Mouse (Mus musculus) neural tube, embryonic 10.5 days (tissue): ENCODE results near the gene Ccdc142.

Experiments
- DNase-seq: peaks from one replicate; pipeline ENCODE4 v3.0.0-alpha.2; 2017; ENCODE audit warnings: low spot score; ENCODE audit errors: extremely low spot score

Gene Ccdc142

DNA sequence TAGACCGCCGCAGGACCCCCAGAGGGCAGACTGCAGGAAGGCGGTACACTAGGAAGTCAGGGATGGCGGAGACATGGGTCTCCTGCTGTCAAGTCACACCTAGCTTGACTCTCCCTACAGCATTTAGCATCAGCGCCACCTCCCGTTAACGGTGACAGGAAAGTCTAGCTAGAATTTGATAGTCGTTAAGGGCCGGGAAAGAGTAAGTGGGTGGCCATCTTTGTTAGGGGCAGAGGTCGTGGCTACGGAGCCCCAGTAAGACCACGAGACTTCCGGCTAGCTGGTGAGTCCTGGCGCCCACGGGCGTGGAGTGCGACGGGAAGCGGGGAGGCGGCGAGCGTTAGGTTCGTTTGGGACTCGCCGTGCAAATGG, at the start of gene Ccdc142, which contains the start of gene Gm42688:
Gene Ccdc142, plus strand, starts transcription at position 286 of the 372 bp plus-strand sequence.
Gene Gm42688, plus strand, starts transcription at position 302 of the 372 bp plus-strand sequence.
- no peak for DNase-seq

DNA sequence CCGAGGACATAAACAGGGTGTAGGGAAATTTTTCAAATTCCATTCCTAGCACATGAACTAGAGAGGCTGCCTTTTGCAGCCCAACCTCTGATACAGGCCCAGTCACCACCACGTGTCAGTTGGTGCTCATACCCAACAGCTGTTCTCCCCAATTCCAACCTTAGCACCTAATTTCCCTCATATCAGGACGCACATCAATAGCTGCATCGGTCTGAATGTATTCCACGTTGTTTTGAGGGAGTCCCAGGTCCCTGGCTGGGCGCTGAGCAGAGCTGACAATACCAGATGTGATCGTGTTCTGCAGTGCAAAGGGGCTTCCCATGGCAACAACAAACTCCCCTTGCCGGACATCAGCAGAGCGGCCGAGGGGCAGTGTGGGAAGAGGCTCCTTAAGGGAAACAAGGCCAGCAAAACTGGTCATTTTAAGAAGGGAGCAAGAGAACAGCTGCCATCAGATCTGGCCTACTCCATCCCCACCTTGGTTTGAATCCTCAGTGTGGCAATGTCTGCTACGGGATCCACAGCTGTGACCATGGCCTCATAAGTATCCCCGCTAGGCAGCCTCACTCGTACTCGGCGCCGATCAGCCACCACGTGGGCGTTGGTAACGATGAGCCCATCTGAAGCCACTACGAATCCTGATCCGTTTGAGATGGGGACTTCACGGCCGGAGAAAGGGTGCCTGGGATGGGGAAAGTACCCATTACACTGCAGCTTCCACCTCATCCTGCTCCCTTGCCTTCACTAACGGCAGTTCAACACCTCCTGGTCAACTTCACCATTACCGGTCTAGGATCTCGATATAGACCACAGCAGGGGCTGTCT, 48.1 kb upstream of the Ccdc142 start:
- peak; percentile 66 for DNase-seq

DNA sequence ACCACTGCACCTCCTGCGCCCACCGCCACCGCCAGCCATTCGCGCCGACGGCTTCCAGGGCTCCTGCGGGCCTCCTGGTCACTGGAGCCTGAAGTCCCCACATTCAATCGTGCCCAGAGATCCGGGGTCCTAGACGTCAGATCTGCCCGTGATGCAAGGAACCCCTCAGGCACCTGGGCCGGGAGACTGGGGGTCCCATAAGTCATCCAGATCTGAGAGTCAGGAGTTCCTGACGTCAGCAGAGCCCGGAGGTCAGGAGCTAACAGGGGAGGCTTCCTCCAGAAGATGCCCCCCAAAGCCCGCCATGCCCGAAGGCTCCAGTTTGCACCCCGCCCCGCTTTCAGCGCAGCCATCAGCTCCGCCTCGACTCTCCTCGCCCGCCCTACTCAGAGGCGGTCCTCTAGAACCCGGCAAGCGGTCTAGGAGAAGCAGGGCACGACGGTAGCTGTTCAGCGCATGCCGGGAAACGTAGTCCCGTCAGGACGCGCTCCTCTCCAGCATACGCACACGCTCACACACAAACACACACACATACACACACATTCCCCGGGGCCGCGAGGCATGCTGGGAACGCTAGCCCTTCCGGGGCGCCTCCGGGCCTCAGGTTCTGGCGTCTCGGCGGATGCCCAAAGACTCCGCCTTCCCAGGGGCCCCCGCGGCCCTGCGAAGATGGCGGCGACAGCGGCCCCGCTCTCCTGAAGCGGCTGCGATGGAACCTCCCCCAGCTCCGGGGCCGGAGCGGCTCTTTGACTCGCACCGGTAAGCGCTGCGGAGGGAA, 47.1 kb upstream of the Ccdc142 start, which contains the start of gene Aup1:
Gene Aup1, plus strand, starts transcription at position 448 of the 778 bp plus-strand sequence.
- DNase-seq: peak; percentile 98

DNA sequence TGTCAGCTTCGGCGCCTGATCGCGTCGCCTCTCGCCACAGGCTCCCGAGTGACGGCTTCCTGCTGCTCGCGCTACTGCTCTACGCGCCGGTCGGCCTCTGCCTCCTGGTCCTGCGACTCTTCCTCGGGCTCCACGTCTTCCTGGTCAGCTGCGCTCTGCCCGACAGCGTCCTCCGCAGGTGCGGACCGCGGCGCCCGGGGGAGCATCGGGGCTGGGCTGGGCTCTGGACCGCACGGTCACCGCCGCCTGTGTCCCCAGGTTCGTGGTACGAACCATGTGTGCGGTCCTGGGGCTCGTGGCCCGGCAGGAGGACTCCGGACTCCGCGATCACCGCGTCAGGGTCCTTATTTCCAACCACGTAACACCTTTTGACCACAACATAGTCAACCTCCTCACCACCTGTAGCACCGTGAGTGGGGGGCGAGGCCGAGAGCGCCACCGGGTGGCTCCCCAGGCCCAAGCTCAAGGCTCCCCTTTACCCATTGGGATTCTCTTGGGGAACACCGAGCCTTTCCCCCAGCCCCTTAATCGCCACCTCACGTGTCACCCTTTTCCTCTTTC, 46.5 kb upstream of the Ccdc142 start, which contains the start of gene Htra2:
Gene Htra2, minus strand, starts transcription at position 403 of the 561 bp plus-strand sequence.
- no peak for DNase-seq

DNA sequence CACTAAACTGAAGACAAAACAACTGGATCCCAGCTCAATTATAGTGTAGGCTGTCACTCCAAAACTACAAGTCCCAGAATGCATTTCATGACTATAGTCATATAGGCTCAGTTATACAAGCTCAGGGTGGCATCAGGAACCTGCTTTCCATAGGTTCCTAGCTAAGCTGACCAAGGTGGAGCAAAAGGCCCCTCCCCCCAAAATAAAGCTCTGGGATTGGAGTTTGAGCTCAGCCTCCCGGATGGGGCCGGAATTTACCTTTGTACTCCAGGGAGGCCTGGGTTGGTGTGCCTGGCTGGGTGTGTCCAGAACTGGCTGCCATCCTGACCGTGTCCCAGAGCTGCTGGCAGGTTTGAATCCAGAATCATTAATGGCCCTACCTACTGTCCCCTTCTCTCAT, 43.6 kb upstream of the Ccdc142 start, which contains the start of gene Dqx1:
Gene Dqx1, plus strand, starts transcription at position 55 of the 400 bp plus-strand sequence.
- no peak for DNase-seq

DNA sequence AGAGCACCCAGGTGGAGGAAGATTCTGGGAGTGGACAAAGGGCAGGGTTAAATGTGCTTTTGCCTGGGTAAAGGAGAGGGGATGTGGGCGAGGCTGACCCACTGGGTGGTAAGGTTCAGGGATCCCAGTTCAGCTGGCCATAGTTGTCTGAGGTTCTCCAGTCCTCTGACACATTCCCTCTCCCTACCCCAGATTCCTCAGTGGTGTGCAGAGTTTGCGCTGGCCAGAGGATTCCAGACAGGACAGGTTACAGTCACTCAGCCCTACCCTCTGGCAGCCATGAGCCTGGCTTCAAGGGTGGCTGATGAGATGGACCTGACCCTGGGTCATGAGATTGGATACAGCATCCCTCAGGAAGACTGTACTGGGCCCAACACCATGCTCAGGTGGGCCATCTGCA, 42.7 kb upstream of the Ccdc142 start:
- DNase-seq: no peak

DNA sequence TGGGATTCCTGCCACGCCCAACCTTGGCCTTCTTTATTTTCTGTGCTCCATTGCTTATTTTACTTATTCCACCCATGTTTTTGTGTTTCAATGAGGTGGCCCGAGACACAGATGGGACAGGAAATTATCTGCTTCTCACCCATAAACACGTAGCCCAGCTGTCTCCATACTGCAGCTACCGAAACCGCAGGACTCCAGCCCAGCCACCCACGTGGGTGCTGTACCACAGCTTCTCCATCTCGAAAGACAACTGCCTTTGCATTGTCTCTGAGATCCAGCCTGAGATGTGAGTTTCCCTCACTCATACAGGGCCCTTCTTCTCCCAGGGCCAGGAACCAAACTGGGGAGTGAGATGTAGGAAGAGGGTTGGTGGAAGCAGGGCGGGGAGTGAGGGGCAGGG, 35.4 kb upstream of the Ccdc142 start:
- no peak for DNase-seq

DNA sequence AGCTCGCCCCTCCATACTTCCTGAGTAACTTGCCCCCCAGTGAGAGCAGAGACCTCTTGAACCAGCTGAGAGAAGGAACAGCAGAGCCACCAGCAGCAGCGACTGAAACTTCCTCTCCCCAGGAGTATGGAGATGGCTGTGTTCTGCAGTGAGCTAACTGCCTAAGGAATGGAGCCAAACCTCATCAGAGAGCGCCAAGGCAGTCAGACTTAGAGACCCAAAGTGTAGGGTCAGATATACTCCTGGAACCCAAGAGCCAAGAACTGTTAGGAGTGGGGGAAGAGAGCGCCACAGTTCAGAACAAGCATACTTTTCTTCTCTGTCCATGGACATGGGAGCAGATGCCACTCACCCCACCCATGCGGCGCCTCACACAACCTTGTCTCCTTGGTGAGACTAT, 35.0 kb upstream of the Ccdc142 start:
- DNase-seq: no peak

DNA sequence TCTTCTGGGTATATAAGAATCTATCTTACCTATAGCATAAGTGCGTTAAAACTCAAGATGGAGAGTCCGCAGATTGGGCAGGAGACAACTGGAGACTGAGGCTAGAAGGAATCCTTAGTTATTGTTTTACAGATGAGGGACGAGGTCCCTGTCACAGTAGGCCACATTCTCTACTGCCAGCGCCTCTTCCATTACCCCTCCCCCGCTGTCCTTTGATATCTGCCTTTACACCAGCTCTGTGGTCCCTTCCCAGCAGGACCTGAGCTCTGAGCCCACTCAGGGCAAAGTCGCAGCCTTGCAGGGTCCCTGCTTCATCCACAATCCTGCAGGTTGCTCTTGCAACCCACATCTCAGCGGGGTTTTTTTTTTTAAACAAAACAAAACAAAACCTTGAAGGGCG, 33.2 kb upstream of the Ccdc142 start:
- no peak for DNase-seq

DNA sequence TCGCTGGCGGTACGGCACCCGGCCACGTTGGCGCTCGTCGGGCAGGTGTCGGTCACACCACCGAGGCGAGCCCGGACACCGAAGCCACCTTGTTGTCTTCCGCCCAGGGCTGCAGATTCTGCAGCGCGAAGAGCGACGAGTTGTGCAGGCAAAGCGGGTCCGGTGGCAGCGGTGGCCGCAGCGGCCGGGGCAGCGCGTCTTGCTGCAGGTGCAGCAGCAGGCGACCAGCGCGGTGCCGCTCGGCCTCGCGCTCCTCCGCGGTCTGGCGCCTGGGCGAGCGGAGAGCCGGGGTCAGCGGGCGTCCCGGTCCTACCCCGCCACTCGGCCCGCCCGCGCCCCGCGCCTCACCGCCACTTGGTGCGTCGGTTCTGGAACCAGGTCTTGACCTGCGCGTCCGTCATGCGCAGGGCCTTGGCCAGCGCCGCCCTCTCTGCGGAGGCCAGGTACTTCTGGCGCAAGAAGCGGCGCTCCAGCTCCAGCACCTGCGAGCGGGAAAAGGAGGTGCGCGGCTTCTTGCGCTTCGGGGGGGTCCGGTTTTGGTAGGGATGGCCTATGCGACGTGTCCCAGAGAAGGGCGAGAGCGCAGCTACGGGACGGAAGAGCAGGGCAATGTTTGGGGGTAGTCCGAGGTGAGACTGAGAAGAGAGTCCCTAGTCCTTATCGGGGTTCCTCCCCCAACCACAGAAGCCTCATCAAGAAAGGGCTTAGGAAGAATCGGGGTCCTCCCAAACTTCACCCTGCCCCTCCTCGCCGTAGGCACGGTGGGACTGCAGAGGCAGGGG, 32.5 kb upstream of the Ccdc142 start:
- peak; percentile 70 for DNase-seq

DNA sequence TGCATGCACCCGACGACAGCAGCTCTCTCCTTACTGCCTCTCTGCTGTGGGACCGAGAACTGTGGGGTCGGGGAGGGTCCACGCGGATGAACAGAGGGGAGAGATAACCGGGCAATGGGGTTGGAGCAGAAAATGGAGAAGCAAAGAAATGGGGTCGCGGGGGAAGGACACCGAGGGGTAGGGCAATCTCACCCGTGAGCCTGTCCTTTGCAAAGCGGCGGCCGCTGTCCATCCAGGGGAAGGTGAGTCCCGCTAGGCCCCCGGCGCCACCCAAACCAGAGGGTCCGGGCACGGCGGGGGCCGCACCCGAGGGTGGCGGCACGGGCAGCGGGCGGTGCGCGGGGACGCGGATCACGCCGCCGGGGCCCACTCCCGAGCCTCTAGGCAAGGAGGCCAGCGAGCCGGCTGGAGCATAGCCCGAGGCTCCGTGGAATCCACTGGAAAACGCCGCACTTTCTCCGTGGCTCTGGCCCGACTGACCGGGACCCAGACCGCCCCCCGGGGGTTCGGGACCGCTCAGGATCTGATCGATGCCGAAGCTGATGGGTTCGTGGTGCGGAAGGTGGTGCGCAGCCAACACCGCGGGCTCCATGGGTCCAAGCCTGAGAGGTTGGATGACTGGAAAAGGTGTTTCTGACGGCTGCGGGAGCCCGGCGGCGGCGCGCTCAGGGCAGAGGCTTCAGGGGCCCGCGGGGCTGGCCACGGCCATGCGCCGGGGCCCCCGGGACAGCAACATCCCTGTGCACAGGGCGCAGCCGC, 31.7 kb upstream of the Ccdc142 start:
- DNase-seq: peak; percentile 66

DNA sequence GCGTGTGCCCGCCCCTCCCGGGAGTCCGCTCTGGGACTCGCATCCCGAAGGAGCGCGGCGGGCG, 31.3 kb upstream of the Ccdc142 start, which contains the start of gene Tlx2:
Gene Tlx2, minus strand, starts transcription at position 47 of the 64 bp plus-strand sequence.
- no peak for DNase-seq

DNA sequence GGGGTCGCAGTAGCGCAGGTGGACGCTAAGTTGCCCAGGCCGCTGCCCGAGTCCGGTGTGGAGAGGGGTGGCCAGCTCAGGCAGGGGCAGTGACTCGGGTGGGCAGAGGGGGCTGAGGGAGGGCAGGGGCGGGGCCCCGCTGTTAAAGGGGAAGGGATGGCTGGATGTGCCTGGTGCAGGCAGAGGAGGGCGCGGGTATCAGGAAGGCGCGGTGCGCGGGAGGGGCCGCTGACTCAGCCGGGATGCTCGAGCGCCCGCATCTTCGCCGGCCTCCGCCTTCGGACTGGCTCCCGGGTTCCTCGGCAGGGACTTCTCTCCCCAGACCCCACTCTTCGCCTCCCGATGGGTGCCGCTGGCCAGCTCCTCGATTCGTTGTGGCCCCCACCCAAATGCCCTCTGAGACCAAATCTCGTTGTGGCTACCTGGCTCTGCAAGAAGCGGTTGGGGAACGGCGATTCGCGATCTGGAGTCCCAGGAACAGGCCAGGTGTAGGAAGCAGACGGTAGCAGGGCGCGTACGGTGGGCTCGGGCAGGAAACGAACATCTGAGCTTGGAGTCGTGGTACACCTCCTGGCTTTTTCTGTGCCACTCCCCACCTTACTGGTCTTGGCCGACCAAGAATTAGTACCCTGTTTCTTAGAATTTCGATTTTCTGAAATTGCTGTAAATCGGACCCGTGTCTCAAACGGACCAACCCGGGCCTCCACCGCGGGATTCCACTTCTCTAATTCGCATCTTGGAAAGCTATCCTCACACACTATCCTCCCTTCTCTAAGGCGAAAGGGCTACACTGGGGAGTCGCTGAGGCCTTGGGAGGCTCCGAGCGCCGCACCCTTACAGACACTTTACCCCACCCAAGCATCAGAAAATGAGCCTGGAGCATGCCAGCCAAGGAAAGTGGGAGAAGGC, 30.8 kb upstream of the Ccdc142 start:
- peak; percentile 82 for DNase-seq

DNA sequence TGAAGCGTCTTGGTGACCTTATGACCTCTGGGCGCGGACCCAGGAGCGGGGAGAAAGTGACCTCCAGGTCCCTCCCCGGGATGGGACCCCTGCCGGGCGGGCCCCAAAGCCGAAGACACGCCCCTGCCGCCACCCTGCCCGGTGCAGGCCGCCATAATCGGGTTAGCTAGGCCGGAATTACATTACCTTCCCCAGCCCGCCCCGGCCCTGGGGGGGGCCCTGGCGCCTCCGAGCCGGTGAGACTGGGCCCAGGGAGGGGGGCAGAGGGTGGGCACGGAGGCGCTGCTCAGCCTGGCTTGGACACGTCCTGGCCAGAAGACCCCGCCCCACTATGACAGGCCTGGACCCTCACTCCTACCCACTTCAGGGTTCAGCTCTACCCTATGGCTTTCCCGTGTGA, 30.2 kb upstream of the Ccdc142 start:
- DNase-seq: no peak

DNA sequence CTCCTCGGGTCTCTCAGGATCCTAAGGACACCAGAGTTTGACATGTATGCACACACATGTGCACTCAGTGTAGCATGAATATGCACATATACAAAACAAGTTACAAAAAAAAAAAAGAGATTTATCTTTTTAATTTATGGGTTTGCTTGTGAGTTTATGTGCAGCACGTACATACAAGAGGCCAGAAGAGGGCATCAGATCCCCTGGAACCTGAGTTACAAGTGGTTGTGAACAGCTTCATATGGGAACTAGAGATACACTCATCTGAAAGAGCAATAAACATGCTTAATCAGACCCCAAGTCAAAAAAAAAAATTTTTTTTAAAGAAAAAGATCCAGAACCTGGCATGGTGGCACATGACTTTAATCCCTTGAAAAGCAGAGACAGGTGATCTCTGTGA, 26.4 kb upstream of the Ccdc142 start:
- no peak for DNase-seq

DNA sequence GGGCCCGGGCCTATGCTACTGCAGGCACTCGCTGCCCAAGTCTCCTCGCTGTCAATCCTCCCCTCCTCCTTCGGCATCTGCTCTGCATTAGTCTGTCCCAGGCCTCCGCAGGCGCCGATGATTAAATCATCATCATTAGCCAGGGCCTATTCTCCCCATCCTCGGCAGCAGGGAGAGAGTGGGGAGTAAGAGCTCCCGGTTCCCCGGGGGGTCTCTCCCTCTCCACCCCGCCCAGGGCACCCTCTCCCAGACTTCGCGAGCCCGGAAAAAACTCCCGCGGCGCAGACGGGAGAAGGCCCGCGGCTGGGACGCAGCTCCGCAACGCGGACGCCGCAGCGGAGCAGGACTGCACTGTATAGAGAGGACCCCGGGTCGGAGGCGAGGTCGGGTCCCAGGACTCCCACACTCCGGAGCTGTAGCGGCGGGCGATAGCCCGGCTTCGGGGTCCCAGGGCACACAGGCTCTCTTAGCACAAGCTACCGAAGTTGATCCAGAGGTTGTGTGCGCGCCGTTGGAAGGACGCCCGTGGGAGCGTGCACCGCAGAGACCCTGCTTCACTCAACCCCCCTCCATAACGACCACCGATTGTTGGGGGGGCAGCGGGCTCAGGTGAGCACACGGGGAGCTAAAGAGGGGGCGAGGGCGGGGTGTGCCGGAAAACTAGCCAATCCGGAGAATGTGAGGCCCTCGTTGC, 23.6 kb upstream of the Ccdc142 start, which contains the start of gene Pcgf1:
Gene Pcgf1, plus strand, starts transcription at position 240 of the 694 bp plus-strand sequence.
- DNase-seq: no peak

DNA sequence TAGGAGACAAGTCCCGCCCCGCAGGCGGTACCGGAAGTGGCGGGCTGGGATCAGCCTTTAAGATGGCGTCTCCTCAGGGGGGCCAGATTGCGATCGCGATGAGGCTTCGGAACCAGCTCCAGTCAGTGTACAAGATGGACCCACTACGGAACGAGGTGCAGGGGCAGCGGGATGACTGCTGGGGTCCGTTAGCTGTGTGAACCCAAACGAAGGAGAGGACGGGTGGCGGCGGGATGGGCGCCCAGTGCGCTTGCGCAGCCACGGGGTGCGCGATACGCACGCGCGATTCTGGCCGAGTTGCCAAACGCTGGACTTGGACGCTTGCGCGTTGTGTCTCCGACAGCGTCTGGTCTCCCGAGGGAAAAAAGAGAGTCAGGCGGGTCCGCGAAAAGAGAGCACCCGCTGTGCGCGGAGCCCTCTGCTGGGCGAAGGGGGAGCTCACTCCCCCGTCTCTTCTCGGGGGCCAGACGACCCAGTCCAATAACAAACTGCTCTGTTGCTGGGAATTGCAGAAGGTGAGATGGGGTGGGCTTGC, 23.0 kb upstream of the Ccdc142 start:
- DNase-seq: peak; percentile 100

DNA sequence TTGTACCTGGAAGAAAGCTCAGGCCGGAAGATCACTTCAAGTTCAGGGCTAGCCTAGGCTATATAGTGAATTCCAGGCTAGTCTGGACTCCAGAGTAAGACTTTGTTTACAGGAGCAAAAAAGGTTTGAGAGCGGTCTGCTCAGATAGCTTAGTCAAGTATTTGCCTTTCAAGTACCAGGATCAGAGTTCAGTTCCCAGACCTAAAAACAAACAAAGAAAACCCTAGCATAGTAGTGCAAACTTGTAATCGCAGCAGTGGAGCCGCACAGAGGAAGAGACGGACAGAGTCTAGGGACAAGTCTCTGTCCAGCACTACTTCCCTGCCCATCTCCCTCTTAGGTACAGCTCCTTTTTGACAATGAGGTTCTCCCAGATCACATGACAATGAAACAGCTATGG, 21.2 kb upstream of the Ccdc142 start:
- no peak for DNase-seq

DNA sequence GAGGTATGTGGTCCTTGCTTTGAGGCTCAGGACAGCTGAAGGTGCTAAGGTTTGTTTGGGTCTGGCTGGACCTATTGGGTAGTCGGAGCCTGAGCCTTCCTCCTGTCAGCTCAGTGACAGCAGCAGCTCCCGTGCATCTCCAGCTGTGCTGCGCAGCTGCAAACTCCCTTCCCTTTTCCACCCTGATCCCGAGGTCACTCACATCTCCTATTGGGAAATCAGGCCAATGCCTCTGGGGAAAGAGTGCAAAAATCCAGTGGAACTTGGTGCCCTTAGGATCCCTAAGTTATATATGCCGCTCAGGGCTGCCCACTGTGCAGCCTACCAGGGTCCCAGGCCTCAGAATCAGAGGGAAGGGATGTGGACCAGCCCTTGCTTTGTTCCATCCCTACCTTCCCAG, 17.9 kb upstream of the Ccdc142 start:
- DNase-seq: no peak
